Mouse (Mus musculus) right cerebral cortex, adult 18-20 months (tissue): ENCODE measurements around the gene Gm20388.

ENCODE experiments used
- DNase-seq: peaks from one replicate; pipeline ENCODE4 v3.0.0; 2022; ENCODE audit warnings: mixed read lengths

Gene Gm20388

GRCm38 (mm10) chr8:120538397-120539240 is 628.0 kb downstream of the Gm20388 start:
- peak; percentile 83 for DNase-seq

- DNase-seq = no peak
These were observed 628.7 kb downstream of the Gm20388 start for GRCm38 (mm10) chr8:120539381-120539774.

GRCm38 (mm10) chr8:120539775-120540625 is 629.4 kb downstream of the Gm20388 start:
- no peak for DNase-seq

- DNase-seq = no peak
These were observed 632.4 kb downstream of the Gm20388 start for GRCm38 (mm10) chr8:120542995-120543394.

GRCm38 (mm10) chr8:120543416-120544055 is 632.9 kb downstream of the Gm20388 start:
- no peak for DNase-seq

- DNase-seq = no peak
These were observed 633.5 kb downstream of the Gm20388 start for GRCm38 (mm10) chr8:120544155-120544554.

GRCm38 (mm10) chr8:120547562-120547961 is 636.9 kb downstream of the Gm20388 start:
- no peak for DNase-seq

- peak; percentile 72 for DNase-seq
These were observed 637.7 kb downstream of the Gm20388 start for GRCm38 (mm10) chr8:120548313-120548761.

GRCm38 (mm10) chr8:120549321-120549921 is 638.8 kb downstream of the Gm20388 start:
- DNase-seq = peak; percentile 75

- no peak for DNase-seq
These were observed 639.3 kb downstream of the Gm20388 start for GRCm38 (mm10) chr8:120549922-120550321.

- no peak for DNase-seq
These were observed 639.8 kb downstream of the Gm20388 start for GRCm38 (mm10) chr8:120550430-120550829.

- no peak for DNase-seq
These were observed 640.5 kb downstream of the Gm20388 start for GRCm38 (mm10) chr8:120550937-120551676.

- no peak for DNase-seq
These were observed 641.0 kb downstream of the Gm20388 start for GRCm38 (mm10) chr8:120551677-120551980.

- no peak for DNase-seq
These were observed 641.9 kb downstream of the Gm20388 start for GRCm38 (mm10) chr8:120552509-120552908.

- DNase-seq = no peak
These were observed 642.9 kb downstream of the Gm20388 start for GRCm38 (mm10) chr8:120553441-120554123.

GRCm38 (mm10) chr8:120554466-120555039 is 643.9 kb downstream of the Gm20388 start:
- DNase-seq = no peak

GRCm38 (mm10) chr8:120556198-120556892 is 645.7 kb downstream of the Gm20388 start:
- no peak for DNase-seq

GRCm38 (mm10) chr8:120557170-120557965 is 646.7 kb downstream of the Gm20388 start:
- peak; percentile 86 for DNase-seq

- no peak for DNase-seq
These were observed 647.5 kb downstream of the Gm20388 start for GRCm38 (mm10) chr8:120558162-120558561.

- no peak for DNase-seq
These were observed 649.0 kb downstream of the Gm20388 start for GRCm38 (mm10) chr8:120559654-120560053.
